Mouse (Mus musculus): Measurements from ENCODE around the gene Braf.

Gene Braf

GRCm38 (mm10) chr6:39557723-39558261, 167.5 kb downstream of the Braf start, which contains the start of gene Dennd2a:
Gene Dennd2a (minus strand): TSS chr6:39557867.
- no peak for DNase-seq (ENCODE audit: low read depth in 2 of 2, low spot score in 2 of 2)

- no peak for DNase-seq (ENCODE audit: low read depth in 2 of 2, low spot score in 2 of 2)
Measured at GRCm38 (mm10) chr6:39556900-39557659, 168.2 kb downstream of the Braf start.

DNA sequence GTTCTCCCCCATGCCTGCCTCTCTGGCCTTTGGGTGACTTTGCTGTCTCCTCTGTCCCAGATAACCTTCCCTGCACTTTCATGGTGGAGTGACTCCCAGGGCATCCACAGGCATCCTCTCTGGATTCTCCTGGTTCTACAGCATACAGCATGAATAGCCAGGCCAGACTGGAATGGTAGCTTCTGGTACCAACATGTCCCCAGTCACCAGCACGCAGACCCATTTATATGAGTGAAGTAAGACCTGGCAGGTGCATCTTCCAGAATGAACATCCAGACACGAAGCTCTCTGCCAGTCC, 169.7 kb downstream of the Braf start:
- DNase-seq (ENCODE audit: low read depth in 2 of 2, low spot score in 2 of 2), result no peak

DNA sequence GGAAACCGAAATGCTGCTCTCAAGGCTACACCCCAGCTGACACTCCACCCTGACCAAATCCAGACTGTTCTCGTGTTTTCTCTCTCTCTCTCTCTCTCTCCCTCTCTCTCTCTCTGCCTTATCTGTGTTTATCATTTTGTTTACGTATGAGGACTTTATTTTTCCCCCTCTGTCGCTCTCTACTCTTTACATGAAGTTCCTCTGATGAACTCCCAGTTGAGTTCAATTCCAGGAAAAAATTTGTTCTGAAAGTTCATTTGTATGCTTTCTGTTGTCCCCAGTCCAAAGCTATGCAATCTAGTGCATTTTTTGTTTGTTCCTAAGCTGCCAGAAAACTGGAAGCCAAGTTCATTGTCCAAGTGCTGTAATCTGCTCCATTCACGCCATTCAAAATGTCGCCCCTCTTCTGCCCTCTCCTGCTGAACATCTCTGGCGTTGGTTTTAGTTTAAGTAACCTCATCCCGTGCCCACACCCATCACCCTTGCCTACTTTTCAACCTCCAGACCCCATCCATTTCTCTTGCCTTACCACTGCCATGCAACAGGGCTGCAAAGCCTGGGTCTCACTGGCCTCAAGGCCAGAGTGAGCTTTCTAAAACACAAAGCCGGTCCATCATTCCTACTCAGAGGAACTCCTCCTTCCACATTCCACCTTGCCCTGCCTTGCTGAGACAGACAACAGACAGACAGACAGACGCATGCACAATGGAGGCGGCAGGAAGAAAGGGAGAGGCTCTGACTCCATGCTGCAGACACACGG, 170.2 kb downstream of the Braf start:
- no peak for DNase-seq (ENCODE audit: low read depth in 2 of 2, low spot score in 2 of 2)
